Mouse (Mus musculus): Measurements from ENCODE around the gene Nlrc5. TPM values are rescaled to one million over a fixed set of nuclear protein-coding genes. Genes with fewer than 3 reads are reported as not detected.

Nlrc5 gene
- polyA plus RNA-seq, 1 experiment: 7.4 TPM

GRCm38 (mm10) chr8:94390429-94390828 lies 43.7 kb upstream of the Nlrc5 start:
- H3K4me1 ChIP-seq (ENCODE audit: control insufficient read depth, insufficient read depth, insufficient read length, low read length): peaks cover 4% of the 10 kb centered on the region; the same call in 1 of the 2 replicates
- H3K36me3 ChIP-seq (ENCODE audit: control insufficient read depth, insufficient read depth, low read length): peaks cover 60% of the 10 kb centered on the region

GRCm38 (mm10) chr8:94390910-94391309 lies 43.2 kb upstream of the Nlrc5 start:
- Histone ChIP-seq H3K4me1 (ENCODE audit: control insufficient read depth, insufficient read depth, insufficient read length, low read length) (no peaks in the 10 kb centered on the region), H3K27me3 (ENCODE audit: control insufficient read depth, insufficient read depth, low read length) (no peaks in the 10 kb centered on the region), H3K4me3 (ENCODE audit: low read depth, low read length) (no peak overlapping the region), H3K27ac (ENCODE audit: insufficient read depth, low read depth, low read length) (no peak overlapping the region), H3K36me3 (ENCODE audit: control insufficient read depth, insufficient read depth, low read length) (peaks cover 65% of the 10 kb centered on the region)
- TF ChIP-seq CTCF (IDR thresholded peaks at IDR 0.05; ENCODE audit: extremely low read depth, insufficient read length, insufficient replicate concordance, low read depth, low read length): no peak
- TF ChIP-seq POLR2A (IDR thresholded peaks at IDR 0.05; ENCODE audit: low read depth, low read length): no peak
- WGBS: 96% methylated on average over 8 of the region's 8 CpGs

More at GRCm38 (mm10) chr8:94390429-94390828, 43.7 kb upstream of the Nlrc5 start:
- no peak overlapping the region for H3K4me3 ChIP-seq (ENCODE audit: low read depth, low read length)
- TF ChIP-seq CTCF (IDR thresholded peaks at IDR 0.05; ENCODE audit: extremely low read depth, insufficient read length, insufficient replicate concordance, low read depth, low read length) (no peak), POLR2A (IDR thresholded peaks at IDR 0.05; ENCODE audit: low read depth, low read length) (no peak)
- H3K27me3 ChIP-seq (ENCODE audit: control insufficient read depth, insufficient read depth, low read length): no peaks in the 10 kb centered on the region
- no peak overlapping the region for H3K27ac ChIP-seq (ENCODE audit: insufficient read depth, low read depth, low read length)
- 89% methylated on average over 6 of the region's 6 CpGs for WGBS

- H3K36me3 ChIP-seq (ENCODE audit: control insufficient read depth, insufficient read depth, low read length): peaks cover 74% of the 10 kb centered on the region
- TF ChIP-seq POLR2A (IDR thresholded peaks at IDR 0.05; ENCODE audit: low read depth, low read length): no peak
- TF ChIP-seq CTCF (IDR thresholded peaks at IDR 0.05; ENCODE audit: extremely low read depth, insufficient read length, insufficient replicate concordance, low read depth, low read length): peak; percentile 62; the same call in 1 of the 2 replicates
- no peaks in the 10 kb centered on the region for H3K27me3 ChIP-seq (ENCODE audit: control insufficient read depth, insufficient read depth, low read length)
- no peak overlapping the region for H3K27ac ChIP-seq (ENCODE audit: insufficient read depth, low read depth, low read length)
- 79% methylated on average over 12 of the region's 12 CpGs for WGBS
- no peak overlapping the region for H3K4me3 ChIP-seq (ENCODE audit: low read depth, low read length)
- no peaks in the 10 kb centered on the region for H3K4me1 ChIP-seq (ENCODE audit: control insufficient read depth, insufficient read depth, insufficient read length, low read length)
Observed at GRCm38 (mm10) chr8:94392147-94392546, 42.0 kb upstream of the Nlrc5 start.

GRCm38 (mm10) chr8:94392648-94393047 lies 41.5 kb upstream of the Nlrc5 start:
- 40% methylated on average over 6 of the region's 6 CpGs for WGBS
- TF ChIP-seq CTCF (IDR thresholded peaks at IDR 0.05; ENCODE audit: extremely low read depth, insufficient read length, insufficient replicate concordance, low read depth, low read length) (no peak), POLR2A (IDR thresholded peaks at IDR 0.05; ENCODE audit: low read depth, low read length) (no peak)
- Histone ChIP-seq H3K36me3 (ENCODE audit: control insufficient read depth, insufficient read depth, low read length) (peaks cover 75% of the 10 kb centered on the region), H3K27ac (ENCODE audit: insufficient read depth, low read depth, low read length) (no peak overlapping the region), H3K4me1 (ENCODE audit: control insufficient read depth, insufficient read depth, insufficient read length, low read length) (no peaks in the 10 kb centered on the region), H3K27me3 (ENCODE audit: control insufficient read depth, insufficient read depth, low read length) (no peaks in the 10 kb centered on the region), H3K4me3 (ENCODE audit: low read depth, low read length) (no peak overlapping the region)

GRCm38 (mm10) chr8:94395851-94396540 lies 38.2 kb upstream of the Nlrc5 start:
- H3K4me3 ChIP-seq (ENCODE audit: low read depth, low read length): no peak overlapping the region
- TF ChIP-seq CTCF (IDR thresholded peaks at IDR 0.05; ENCODE audit: extremely low read depth, insufficient read length, insufficient replicate concordance, low read depth, low read length) (no peak), POLR2A (IDR thresholded peaks at IDR 0.05; ENCODE audit: low read depth, low read length) (no peak)
- no peaks in the 10 kb centered on the region for H3K4me1 ChIP-seq (ENCODE audit: control insufficient read depth, insufficient read depth, insufficient read length, low read length)
- H3K27me3 ChIP-seq (ENCODE audit: control insufficient read depth, insufficient read depth, low read length): no peaks in the 10 kb centered on the region
- no peak overlapping the region for H3K27ac ChIP-seq (ENCODE audit: insufficient read depth, low read depth, low read length)
- 83% methylated on average over 6 of the region's 6 CpGs for WGBS
- H3K36me3 ChIP-seq (ENCODE audit: control insufficient read depth, insufficient read depth, low read length): peaks cover 67% of the 10 kb centered on the region

- H3K27me3 ChIP-seq (ENCODE audit: control insufficient read depth, insufficient read depth, low read length): no peaks in the 10 kb centered on the region
- 43% methylated on average over 11 of the region's 11 CpGs for WGBS
- TF ChIP-seq POLR2A (IDR thresholded peaks at IDR 0.05; ENCODE audit: low read depth, low read length) (no peak), CTCF (IDR thresholded peaks at IDR 0.05; ENCODE audit: extremely low read depth, insufficient read length, insufficient replicate concordance, low read depth, low read length) (peak; percentile 85; the same call in 1 of the 2 replicates)
- H3K4me1 ChIP-seq (ENCODE audit: control insufficient read depth, insufficient read depth, insufficient read length, low read length): no peaks in the 10 kb centered on the region
- no peak overlapping the region for H3K4me3 ChIP-seq (ENCODE audit: low read depth, low read length)
- H3K27ac ChIP-seq (ENCODE audit: insufficient read depth, low read depth, low read length): no peak overlapping the region
- H3K36me3 ChIP-seq (ENCODE audit: control insufficient read depth, insufficient read depth, low read length): peaks cover 56% of the 10 kb centered on the region
Observed at GRCm38 (mm10) chr8:94396964-94397657, 37.0 kb upstream of the Nlrc5 start.

GRCm38 (mm10) chr8:94398587-94398986 lies 35.6 kb upstream of the Nlrc5 start:
- no peak overlapping the region for H3K27ac ChIP-seq (ENCODE audit: insufficient read depth, low read depth, low read length)
- WGBS: 78% methylated on average over 6 of the region's 6 CpGs
- TF ChIP-seq POLR2A (IDR thresholded peaks at IDR 0.05; ENCODE audit: low read depth, low read length) (no peak), CTCF (IDR thresholded peaks at IDR 0.05; ENCODE audit: extremely low read depth, insufficient read length, insufficient replicate concordance, low read depth, low read length) (no peak)
- no peaks in the 10 kb centered on the region for H3K4me1 ChIP-seq (ENCODE audit: control insufficient read depth, insufficient read depth, insufficient read length, low read length)
- H3K36me3 ChIP-seq (ENCODE audit: control insufficient read depth, insufficient read depth, low read length): peaks cover 43% of the 10 kb centered on the region
- H3K4me3 ChIP-seq (ENCODE audit: low read depth, low read length): no peak overlapping the region
- no peaks in the 10 kb centered on the region for H3K27me3 ChIP-seq (ENCODE audit: control insufficient read depth, insufficient read depth, low read length)

Data from small intestine, adult 2 months (tissue).